Mouse (Mus musculus) urinary bladder, postnatal 10 days (tissue): ENCODE measurements at regions not wholly inside any gene's neighbourhood (a gene's known extent, or its start where the extent isn't known, plus 50 kb on each side); places are given as distances from the start of the nearest gene placed in this dataset.

Experiments used
- DNase-seq: peaks from one replicate; pipeline ENCODE4 v3.0.0; 2022; ENCODE audit warnings: low spot score

DNA sequence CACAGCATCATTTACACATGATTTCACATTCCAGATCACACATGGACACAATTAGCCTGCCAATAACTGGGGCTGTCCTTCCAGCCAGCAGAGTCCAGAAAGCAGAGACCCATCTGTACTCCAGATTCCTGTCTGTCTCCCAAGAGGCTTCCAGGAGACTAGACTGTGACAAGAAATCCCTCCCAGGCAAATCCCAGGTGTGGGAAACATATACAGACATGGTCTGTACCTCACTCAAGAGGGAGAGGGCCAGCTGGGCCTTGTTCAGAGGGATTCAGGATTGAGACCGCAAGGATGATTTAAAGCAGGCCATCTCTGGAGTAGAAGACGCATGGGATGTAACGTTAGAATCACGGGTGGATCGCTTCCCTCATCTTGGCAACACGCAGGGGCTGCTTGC is 182.7 kb upstream of the Prr30 start:
- no peak for DNase-seq

GRCm38 (mm10) chr14:101381943-101382342 is 181.8 kb upstream of the Prr30 start:
- no peak for DNase-seq

- DNase-seq, result no peak
Measured at GRCm38 (mm10) chr14:101379663-101380006, 179.5 kb upstream of the Prr30 start.

GRCm38 (mm10) chr14:101378965-101379662 is 179.0 kb upstream of the Prr30 start:
- DNase-seq, result peak; percentile 14

GRCm38 (mm10) chr14:101378545-101378944 is 178.4 kb upstream of the Prr30 start:
- no peak for DNase-seq

DNA sequence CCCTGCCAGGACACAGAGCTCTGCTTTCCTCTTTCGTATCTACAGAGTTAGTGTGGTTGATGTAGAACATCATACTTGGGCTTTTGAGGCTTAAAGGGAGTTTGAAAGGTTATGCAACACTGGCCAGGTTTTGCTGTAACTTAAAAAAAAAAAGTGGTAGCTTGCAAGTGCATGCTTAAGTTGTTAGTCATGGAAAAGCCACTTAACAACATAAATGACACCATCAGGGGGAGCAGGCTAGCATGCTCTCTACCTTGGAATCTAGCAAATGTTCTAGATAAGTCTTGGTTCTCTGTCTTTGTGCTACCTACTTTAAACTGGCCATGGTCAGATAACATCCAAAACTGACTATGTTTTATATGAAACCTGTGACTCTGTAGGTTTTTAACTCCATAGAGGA is 176.6 kb upstream of the Prr30 start:
- DNase-seq, result no peak

DNA sequence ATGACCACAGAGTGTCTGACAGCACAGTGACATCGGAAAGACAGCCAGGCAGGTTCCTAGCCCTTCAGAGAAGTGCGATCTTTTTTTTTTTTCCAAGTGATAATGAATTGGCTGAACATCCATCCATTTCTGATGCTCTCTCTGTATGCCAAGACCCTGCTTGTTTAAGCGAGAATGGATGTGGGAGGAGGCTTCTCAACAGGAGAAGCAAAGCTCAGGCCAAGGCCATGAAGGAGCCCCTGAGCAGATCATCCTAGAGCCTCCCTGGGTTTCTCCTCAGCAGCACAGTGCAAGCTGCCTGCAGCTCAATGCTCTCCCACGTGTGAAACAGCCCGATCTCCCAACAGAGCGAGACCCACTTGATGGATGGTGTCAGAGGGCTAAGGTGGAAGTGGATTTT is 175.7 kb upstream of the Prr30 start:
- no peak for DNase-seq

DNA sequence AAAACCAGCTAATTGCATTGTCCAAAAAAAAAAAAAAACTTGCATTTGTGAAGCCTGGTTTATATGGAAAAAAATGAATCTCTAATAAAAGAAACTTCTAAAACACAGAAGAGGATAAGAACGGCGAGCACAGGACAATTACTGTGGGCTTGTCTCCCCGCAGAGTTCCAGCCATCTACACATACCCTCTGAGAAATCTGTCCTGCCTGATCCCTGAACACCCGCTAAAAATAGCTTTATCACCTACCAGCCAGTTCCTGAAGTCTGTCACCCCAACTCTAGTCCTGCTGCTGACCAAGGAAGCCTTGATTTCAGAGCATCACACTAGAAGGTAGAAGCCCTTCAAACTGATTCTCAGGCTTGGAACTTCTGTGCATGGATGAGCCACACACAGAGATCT is 173.7 kb upstream of the Prr30 start:
- DNase-seq, result no peak

GRCm38 (mm10) chr14:101359860-101360259 is 159.7 kb upstream of the Prr30 start:
- DNase-seq, result no peak

DNA sequence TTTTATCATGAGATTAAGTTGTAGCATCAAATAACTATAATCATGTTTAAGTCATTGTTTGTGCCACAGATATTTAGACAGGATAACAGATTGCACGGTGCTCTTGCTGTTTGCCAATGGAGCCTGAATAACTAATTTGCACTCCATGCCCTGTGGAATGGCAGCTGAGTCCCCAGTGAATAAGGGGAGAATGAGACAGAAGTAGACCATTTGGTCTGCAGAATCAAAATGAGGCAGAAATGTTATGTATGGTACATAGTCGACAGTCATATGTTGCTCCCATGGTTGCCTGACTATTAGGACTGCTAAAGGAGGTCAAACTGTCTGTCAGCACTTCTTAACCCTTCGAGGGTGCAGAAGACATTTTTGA is 152.9 kb upstream of the Prr30 start:
- DNase-seq, result no peak

- DNase-seq, result no peak
Measured at GRCm38 (mm10) chr14:101352046-101353008, 152.2 kb upstream of the Prr30 start.

GRCm38 (mm10) chr14:101340331-101340730 is 140.2 kb upstream of the Prr30 start:
- no peak for DNase-seq

DNA sequence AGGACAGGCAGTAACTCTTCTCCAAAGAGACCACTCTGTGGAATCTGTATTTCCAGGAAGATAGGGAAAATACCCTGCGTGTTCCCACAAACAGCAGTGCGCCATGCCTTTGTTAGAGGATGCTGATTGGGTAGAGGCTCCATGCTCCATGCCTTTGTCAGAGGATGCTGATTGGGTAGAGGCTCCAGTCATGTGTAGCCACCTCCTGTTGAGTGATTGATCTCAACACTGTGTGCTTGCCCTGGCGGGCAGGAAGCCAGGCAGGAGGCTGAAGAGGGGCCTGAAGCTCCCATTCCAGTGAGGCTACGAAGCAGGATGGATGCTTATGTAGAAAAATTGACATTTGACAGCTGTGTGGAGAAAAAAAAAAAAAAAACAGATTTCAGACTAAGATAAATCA is 131.9 kb upstream of the Prr30 start:
- no peak for DNase-seq

GRCm38 (mm10) chr14:101327421-101327820 is 127.3 kb upstream of the Prr30 start:
- no peak for DNase-seq

DNA sequence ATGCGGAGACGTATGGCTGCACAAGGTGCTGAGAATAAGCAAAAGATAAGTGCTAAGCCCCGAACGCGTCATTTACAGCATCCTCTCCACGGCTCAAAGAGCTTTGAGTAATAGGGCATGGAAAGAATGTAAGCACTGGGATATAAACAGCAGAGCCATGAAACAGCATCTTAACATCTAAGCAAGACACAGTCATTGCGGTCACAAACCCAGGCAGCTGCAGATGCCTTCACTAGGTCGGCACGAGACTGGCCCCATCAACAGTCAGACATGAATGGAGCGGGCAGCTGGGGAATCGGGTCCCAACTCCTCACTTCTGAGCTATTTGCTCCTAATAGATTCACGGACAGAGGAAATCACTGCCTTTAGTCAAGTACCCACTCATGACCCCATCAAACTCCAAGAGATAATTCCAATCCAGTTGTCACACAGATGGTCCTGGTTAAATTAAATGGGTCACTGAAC is 126.4 kb upstream of the Prr30 start:
- no peak for DNase-seq

DNA sequence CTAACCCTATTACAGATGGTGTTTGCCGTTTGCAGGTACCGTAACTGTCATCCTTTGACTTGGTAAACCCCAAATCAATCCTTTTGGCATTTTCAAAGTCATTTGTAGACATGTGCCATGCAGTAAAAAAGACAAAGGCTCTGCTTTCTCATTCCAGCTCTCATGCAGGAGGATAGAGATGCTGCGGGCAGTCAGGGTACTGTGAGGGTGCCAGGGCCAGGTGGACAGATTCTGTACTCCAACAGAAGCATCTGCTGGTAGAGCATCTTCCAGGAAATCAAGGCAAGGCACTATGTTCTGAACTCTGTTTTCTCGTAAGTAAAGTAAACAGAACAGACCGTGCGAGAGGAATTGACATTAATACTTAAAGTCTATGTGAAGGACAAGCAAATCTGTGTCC is 123.2 kb upstream of the Prr30 start:
- no peak for DNase-seq

DNA sequence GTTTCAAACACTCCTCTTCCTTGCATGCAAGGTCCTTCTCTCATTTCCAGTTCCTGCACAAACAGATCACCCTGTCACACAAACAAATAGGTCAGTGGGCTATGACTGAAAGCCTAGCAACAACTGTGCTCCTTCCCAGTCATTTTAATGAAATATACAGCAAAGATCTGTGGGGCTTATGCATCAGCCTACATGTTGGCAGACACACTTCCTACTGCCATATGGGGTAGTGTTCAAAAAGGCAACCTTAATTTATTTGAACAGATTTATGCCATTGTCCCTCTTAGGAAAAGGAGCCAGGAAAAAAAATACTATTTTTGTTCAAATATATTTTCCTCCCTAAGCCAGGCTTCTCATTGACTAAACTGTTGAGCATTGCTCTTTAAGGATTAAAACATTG is 107.8 kb upstream of the Prr30 start:
- no peak for DNase-seq

- DNase-seq, result no peak
Measured at GRCm38 (mm10) chr14:101304487-101305032, 104.4 kb upstream of the Prr30 start.

DNA sequence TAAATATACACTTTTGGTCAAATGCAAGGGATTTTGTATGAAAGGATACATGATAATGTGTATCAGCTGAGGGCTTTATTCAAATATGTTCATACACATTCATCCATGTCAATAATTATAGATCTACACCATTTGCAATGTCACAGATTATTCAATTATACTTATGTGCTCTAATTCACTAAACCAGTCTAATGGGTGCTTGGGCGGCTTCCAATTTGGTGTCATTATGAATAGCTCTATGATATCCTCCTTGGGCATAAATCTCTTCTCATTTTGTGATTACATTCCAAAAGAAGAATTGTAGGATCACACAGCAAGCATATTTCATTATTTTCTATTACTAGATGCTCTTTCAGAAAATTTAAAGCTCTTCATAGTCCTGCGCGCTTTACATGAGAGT is 97.7 kb upstream of the Prr30 start:
- no peak for DNase-seq

GRCm38 (mm10) chr14:101294693-101295092 is 94.6 kb upstream of the Prr30 start:
- no peak for DNase-seq

DNA sequence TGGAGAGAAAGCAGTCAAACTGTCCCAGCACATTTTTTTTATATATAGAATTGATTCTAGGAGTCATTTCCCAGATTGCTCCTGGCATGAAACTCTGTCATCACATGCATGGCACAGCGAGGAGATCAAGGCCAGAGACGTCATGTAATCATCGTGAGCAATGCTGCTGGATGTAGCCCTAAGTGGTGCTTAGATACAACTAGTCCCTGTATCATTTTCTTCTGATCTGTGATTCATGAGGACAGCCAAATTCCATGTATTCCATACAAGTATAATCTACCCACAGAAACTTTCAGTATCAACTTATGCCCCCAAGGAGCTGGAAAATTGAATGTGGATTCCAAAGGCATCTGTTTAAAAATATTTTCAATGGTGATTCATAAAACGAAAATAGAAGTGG is 87.6 kb upstream of the Prr30 start:
- no peak for DNase-seq

DNA sequence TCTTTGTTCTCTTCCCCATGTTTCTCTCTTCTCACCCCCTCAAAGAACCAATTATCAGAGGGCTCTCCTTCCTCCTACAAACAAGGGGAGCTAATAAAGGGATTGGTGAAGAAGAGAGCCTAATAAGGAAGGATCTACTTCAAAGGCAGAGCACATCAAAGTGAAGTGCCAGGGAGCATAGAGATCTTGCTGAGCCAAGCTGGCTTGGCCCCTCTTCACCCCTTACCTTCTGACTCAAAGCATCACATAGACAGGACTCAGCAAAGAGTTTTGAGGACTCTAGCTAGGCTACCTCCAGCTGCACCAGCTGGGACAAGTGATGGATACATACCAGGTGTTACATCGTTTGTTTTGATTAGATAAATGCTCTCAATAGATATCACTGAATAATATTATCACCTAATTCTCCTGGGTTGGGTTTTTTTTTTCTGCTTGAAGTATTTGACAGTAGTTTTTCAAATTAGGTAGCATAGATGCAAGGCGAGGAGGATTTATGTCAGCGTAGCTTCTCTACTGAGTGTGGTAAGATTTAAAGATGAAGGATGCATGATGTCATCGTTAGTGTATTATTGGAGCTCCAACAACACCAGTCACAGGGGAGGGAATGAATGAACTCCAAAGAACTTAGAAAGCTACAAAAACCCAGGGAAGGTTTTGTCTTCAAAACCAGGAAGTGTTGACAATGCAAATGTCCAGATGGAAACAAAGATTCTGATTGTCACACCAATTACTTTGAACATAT is 69.1 kb upstream of the Prr30 start:
- DNase-seq, result no peak
